Mouse (Mus musculus) forebrain, embryonic 15.5 days (tissue): Measurements from ENCODE around the gene Gm17190. TPM values are rescaled to one million over a fixed set of nuclear protein-coding genes. Genes with fewer than 3 reads are reported as not detected.

Experiments
- ATAC-seq: fragments of 200-750 bp; cut with Nextera tagmentation; replicated peaks from 2 replicates; pipeline ENCODE4 v1.8.0; 2017; ENCODE audit warnings: mild to moderate bottlenecking, moderate TSS enrichment, moderate library complexity
- H3K27ac ChIP-seq: fragments of 300-500 bp; sonication (generic); replicated peaks from 2 replicates; pipeline ENCODE4 v1.5.1; 2015; ENCODE audit warnings: mild to moderate bottlenecking, inconsistent platforms
- H3K27me3 ChIP-seq: fragments of 300-500 bp; sonication (generic); 2 replicates; pipeline ENCODE4 v1.6.1; 2015; ENCODE audit warnings: inconsistent platforms
- H3K36me3 ChIP-seq: fragments of 300-500 bp; sonication (generic); 2 replicates; pipeline ENCODE4 v1.6.1; 2015; ENCODE audit warnings: mild to moderate bottlenecking, inconsistent platforms
- H3K4me1 ChIP-seq: fragments of 300-500 bp; sonication (generic); 2 replicates; pipeline ENCODE4 v1.6.1; 2015; ENCODE audit warnings: inconsistent platforms
- H3K4me2 ChIP-seq: fragments of 300-500 bp; sonication (generic); replicated peaks from 2 replicates; pipeline ENCODE4 v1.6.1; 2015; ENCODE audit warnings: mild to moderate bottlenecking, inconsistent platforms
- H3K4me3 ChIP-seq: fragments of 300-500 bp; sonication (generic); 2 replicates; pipeline ENCODE4 v1.5.1; 2015; ENCODE audit warnings: mild to moderate bottlenecking, inconsistent platforms
- H3K9ac ChIP-seq: fragments of 300-500 bp; sonication (generic); replicated peaks from 2 replicates; pipeline ENCODE4 v1.6.1; 2015; ENCODE audit warnings: mild to moderate bottlenecking, inconsistent platforms
- H3K9me3 ChIP-seq: fragments of 300-500 bp; sonication (generic); 2 replicates; pipeline ENCODE4 v1.6.1; 2016; ENCODE audit warnings: inconsistent platforms
- WGBS: fragments of 180-500 bp; shearing (Covaris S2); methylation state at CpG from one replicate; pipeline ENCODE4 v1.1.7; 2015; ENCODE audit warnings: mixed read lengths; 5-methylcytosine and 5-hydroxymethylcytosine counted together
- polyA plus RNA-seq: library from polyadenylated mRNA; unstranded; fragments of >200 nt; fragmentation: Nextera tagmentation; extraction: Ambion mirVana; gene quantifications from 2 replicates; pipeline ENCODE4 v1.2.1, GENCODE M21; 2015

The Gm17190 gene
- polyA plus RNA-seq, 1 experiment from 2014 or later, result not detected

DNA sequence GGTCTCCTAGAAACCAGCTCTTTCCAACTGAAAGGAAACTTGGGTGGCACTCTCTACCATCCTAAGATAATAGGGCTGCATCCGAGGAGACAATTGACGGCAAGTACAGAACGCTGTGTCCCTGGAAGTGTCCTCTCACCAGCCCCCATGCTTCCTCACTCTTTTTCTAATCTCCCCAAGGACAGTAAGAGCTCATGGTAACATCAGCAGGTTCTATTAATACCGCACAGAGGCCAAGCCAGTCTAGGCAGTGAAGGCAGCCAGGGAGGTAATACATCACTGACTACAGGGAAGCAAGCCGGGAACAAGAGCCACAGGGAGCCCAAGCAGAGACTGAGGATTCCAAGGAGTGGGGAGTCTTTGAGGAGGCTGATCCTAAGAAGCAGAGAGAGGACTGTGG lies 43.2 kb downstream of the Gm17190 start:
- Histone ChIP-seq H3K4me2 (no peak overlapping the region), H3K36me3 (no peaks in the 10 kb centered on the region), H3K9ac (no peak overlapping the region), H3K4me1 (peaks cover 3% of the 10 kb centered on the region; the same call in 1 of the 2 replicates), H3K4me3 (no peak overlapping the region), H3K27ac (no peak overlapping the region), H3K27me3 (peaks cover 11% of the 10 kb centered on the region), H3K9me3 (no peaks in the 10 kb centered on the region)
- ATAC-seq, result no peak
- 64% methylated on average over 5 of the region's 5 CpGs for WGBS

GRCm38 (mm10) chr13:96126669-96127068 lies 44.8 kb downstream of the Gm17190 start:
- Histone ChIP-seq H3K9ac (no peak overlapping the region), H3K4me2 (no peak overlapping the region), H3K4me3 (no peak overlapping the region), H3K36me3 (no peaks in the 10 kb centered on the region), H3K27me3 (peaks cover 27% of the 10 kb centered on the region), H3K4me1 (peaks cover 19% of the 10 kb centered on the region), H3K27ac (no peak overlapping the region), H3K9me3 (no peaks in the 10 kb centered on the region)
- no peak for ATAC-seq
- WGBS, result 77% methylated on average over 6 of the region's 6 CpGs

DNA sequence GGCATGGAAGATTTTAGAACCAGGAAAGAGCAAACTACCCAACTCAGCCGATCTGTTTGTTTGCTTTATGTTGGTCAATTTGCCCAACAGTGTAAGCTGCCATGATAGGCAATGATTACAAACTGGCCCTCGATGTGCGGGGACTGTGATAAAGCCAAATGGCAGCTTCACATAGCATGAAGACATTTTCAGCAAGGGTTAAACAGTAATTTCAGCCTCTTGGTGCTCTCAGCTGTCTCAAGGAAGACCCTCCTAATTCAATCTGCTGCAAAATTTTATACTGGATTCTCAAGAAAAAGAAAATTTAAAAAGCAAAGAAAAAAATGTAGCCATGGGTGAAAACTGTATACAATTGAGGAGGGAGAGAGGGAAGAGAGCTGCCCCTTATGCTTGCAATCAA lies 47.2 kb downstream of the Gm17190 start:
- 91% methylated on average over 3 of the region's 3 CpGs for WGBS
- Histone ChIP-seq H3K27me3 (peaks cover 34% of the 10 kb centered on the region), H3K4me2 (no peak overlapping the region), H3K4me3 (no peak overlapping the region), H3K9ac (no peak overlapping the region), H3K9me3 (no peaks in the 10 kb centered on the region), H3K36me3 (no peaks in the 10 kb centered on the region), H3K27ac (no peak overlapping the region), H3K4me1 (peaks cover 38% of the 10 kb centered on the region)
- no peak for ATAC-seq

DNA sequence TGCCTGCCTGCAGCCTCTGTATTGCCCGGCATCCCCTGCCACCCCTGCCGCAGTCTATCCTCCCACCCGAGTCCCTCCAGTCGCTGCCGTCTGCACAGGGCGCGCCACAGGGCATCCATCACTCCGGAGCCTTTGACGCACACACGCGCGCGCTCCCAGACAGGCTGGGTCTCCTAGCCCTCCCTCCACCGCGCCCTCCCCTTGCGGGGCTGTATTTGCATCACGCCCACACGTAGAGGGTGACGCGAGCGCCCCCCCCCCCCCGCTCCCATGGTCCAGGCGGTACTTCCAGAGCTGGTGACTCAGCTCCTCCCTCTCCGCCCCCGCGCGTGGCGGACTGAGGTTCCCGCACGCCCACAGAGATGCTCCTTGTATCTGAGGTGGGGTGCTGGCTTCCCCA lies 49.2 kb downstream of the Gm17190 start:
- Histone ChIP-seq H3K4me3 (peak overlapping the region; percentile 57), H3K4me2 (peak overlapping the region; percentile 96), H3K4me1 (peaks cover 38% of the 10 kb centered on the region), H3K27ac (0 out of 2 replicates have a peak overlapping the region, but pooled peaks have one; percentile 11), H3K9ac (peak overlapping the region; percentile 52), H3K9me3 (no peaks in the 10 kb centered on the region), H3K36me3 (no peaks in the 10 kb centered on the region), H3K27me3 (peaks cover 37% of the 10 kb centered on the region)
- ATAC-seq, result peak; percentile 78
- under 1% methylated on average over 30 of the region's 30 CpGs for WGBS

DNA sequence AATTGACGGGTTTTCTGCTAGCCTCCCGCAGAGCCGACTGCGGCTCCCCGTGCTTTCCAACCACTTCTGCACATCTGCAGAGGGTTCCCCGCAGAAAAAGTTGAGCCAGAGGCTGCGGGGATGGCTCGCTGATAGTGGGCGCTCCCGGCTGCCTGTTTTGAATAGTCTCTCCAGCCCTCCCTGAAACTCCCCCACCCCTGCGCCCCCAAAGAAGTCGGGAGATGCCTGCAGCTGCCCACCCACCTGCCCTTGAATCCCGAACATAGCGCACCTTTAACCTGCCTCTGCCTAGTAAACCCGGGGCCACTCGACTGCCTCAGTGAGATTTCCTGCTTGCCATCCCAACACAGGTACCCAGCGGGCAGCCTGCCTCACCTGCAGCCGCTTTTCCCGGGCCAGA lies 50.1 kb downstream of the Gm17190 start:
- no peak overlapping the region for H3K27ac ChIP-seq
- ATAC-seq, result no peak
- H3K9me3 ChIP-seq, result no peaks in the 10 kb centered on the region
- H3K27me3 ChIP-seq, result peaks cover 37% of the 10 kb centered on the region
- under 1% methylated on average over 19 of the region's 19 CpGs for WGBS
- no peaks in the 10 kb centered on the region for H3K36me3 ChIP-seq
- H3K9ac ChIP-seq, result peak overlapping the region; percentile 59
- peak overlapping the region; percentile 96 for H3K4me2 ChIP-seq
- peaks cover 38% of the 10 kb centered on the region for H3K4me1 ChIP-seq
- H3K4me3 ChIP-seq, result peak overlapping the region; percentile 57

GRCm38 (mm10) chr13:96132401-96132816 lies 50.6 kb downstream of the Gm17190 start, which contains the start of gene Sv2c:
TSS of gene Sv2c (minus strand) at chr13:96132577.
- under 1% methylated on average over 44 of the region's 44 CpGs for WGBS
- Histone ChIP-seq H3K27me3 (peaks cover 37% of the 10 kb centered on the region), H3K4me2 (peak within 1 kb of the TSS; percentile 96), H3K4me3 (peak within 1 kb of the TSS; percentile 57), H3K4me1 (peaks cover 38% of the 10 kb centered on the region), H3K27ac (peak within 1 kb of the TSS; percentile 11; the same call in 1 of the 2 replicates), H3K9me3 (no peaks in the 10 kb centered on the region), H3K36me3 (no peaks in the 10 kb centered on the region), H3K9ac (peak within 1 kb of the TSS; percentile 59)
- ATAC-seq, result peak; percentile 71

Other genes starting within 250 kb of the Gm17190 start
- 5.2 and 5.3 TPM in 2 replicates for gene Iqgap2, start 190.1 kb upstream of the Gm17190 start, polyA plus RNA-seq
- 24.4 and 27.6 TPM in 2 replicates for gene Gm20075, start 678 bp upstream of the Gm17190 start, polyA plus RNA-seq
- 3.0 and 3.3 TPM in 2 replicates for gene Sv2c, start 50.5 kb downstream of the Gm17190 start, polyA plus RNA-seq